Mouse (Mus musculus): ENCODE data around the gene Fam178b. TPM values are rescaled to one million over a fixed set of nuclear protein-coding genes. Genes with fewer than 3 reads are reported as not detected.

Fam178b gene
- total and polyA plus RNA-seq, 2 experiments from 2014 or later, result 0.32 TPM; not detected in 1

DNA sequence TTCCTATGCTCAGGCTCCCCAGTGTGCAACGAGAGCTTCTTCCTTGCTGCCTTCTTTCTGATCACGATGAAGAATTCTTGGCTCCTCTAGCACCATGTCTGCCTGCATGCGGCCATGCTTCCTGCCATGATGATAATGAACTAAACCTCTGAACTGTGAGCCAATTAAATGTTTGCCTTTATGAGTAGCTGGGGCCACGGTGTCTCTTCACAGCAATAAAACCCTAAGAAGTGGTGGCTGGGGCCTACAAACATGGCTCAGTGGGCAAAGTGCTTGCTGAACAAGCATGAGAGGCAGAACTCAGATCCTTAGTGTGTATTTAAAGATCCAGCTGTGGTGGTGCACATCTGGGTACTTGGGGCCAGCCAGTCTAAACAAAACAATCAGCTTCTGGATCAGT, 17.0 kb downstream of the Fam178b start:
- H3K27me3 ChIP-seq (ENCODE audit: insufficient read depth, low read length), result no peaks in the 10 kb centered on the region
- no peak for TF ChIP-seq CTCF (IDR thresholded peaks at IDR 0.05)
- ATAC-seq (ENCODE audit: low FRiP score), result no peak

DNA sequence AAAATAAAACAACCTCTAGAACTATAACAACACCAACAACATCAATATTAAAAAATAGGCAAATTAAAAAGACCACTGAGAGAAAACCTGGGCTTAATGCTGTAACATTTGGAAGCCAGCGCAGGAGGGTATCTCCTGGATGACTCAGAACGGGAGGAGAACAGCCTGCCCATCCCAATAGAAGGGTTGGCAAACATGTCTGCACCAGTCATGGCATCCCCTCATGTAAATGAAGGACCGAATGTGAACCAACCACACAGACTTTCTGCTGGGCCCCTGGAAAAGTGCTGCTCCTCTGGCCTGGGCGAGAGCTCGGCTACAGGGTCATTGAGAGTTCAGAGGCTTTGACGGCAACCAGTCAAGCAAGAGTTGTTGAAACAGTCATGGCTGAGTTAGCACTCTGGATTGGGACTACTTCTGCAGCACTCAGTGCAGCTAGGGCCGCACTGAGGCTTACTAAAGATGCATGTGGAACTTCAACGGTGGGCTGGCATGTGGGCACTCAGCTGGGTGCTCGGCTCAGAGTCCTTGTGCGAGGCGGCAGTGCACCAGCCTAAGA, 17.7 kb downstream of the Fam178b start:
- DNase-seq (ENCODE audit: low spot score), result no peak
- H3K4me1 ChIP-seq (ENCODE audit: insufficient read depth, low read length), result no peaks in the 10 kb centered on the region
- H3K9me3 ChIP-seq (ENCODE audit: low read length), result no peaks in the 10 kb centered on the region
- no peak overlapping the region for H3K27ac ChIP-seq (ENCODE audit: low read depth, low read length)
- no peak overlapping the region for H3K4me3 ChIP-seq (ENCODE audit: low read depth, low read length)
- H3K9ac ChIP-seq (replicated peaks; ENCODE audit: low read length, poor library complexity, severe bottlenecking), result no peak overlapping the region
- no peak for TF ChIP-seq CTCF (IDR thresholded peaks at IDR 0.05)
- WGBS, result 71% methylated on average over 11 of the region's 11 CpGs
- no peak for ATAC-seq (ENCODE audit: low FRiP score)
- no peak overlapping the region for H3K4me2 ChIP-seq (ENCODE audit: low read depth, low read length, poor library complexity, severe bottlenecking)
- no peaks in the 10 kb centered on the region for H3K36me3 ChIP-seq (ENCODE audit: insufficient read depth, low read length)
- no peaks in the 10 kb centered on the region for H3K27me3 ChIP-seq (ENCODE audit: insufficient read depth, low read length)

More for the DNA sequence above, 17.0 kb downstream of the Fam178b start:
- Histone ChIP-seq H3K4me2 (ENCODE audit: low read depth, low read length, poor library complexity, severe bottlenecking) (no peak overlapping the region), H3K9ac (replicated peaks; ENCODE audit: low read length, poor library complexity, severe bottlenecking) (no peak overlapping the region), H3K27ac (ENCODE audit: low read depth, low read length) (no peak overlapping the region), H3K4me1 (ENCODE audit: insufficient read depth, low read length) (no peaks in the 10 kb centered on the region), H3K9me3 (ENCODE audit: low read length) (no peaks in the 10 kb centered on the region), H3K4me3 (ENCODE audit: low read depth, low read length) (no peak overlapping the region), H3K36me3 (ENCODE audit: insufficient read depth, low read length) (no peaks in the 10 kb centered on the region)
- DNase-seq (ENCODE audit: low spot score), result no peak
- WGBS, result 67% methylated on average over 4 of the region's 4 CpGs

DNA sequence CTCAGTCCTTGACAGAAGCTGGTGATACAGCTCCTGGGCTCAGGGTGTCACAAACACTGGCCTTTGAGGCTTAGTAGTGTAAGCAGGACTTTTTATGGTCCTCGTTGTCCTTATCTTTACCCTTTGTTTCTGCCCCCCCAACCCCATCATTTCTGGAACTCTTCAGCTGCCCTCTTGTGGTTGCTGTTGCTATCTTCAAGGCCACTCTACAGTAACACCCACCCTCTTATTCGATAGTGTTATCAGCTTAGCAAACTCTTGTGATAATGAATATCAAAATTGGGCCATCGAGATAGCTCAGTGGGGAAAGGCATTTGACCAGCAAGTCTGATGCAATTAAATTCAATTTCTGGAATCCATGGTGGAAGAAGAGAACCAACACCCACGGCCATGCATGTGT, 18.5 kb downstream of the Fam178b start:
- no peak overlapping the region for H3K27ac ChIP-seq (ENCODE audit: low read depth, low read length)
- no peaks in the 10 kb centered on the region for H3K27me3 ChIP-seq (ENCODE audit: insufficient read depth, low read length)
- no peak overlapping the region for H3K4me2 ChIP-seq (ENCODE audit: low read depth, low read length, poor library complexity, severe bottlenecking)
- ATAC-seq (ENCODE audit: low FRiP score) (no peak), DNase-seq (ENCODE audit: low spot score) (peak; percentile 37)
- no peak overlapping the region for H3K4me3 ChIP-seq (ENCODE audit: low read depth, low read length)
- peak; percentile 65 for TF ChIP-seq CTCF (IDR thresholded peaks at IDR 0.05)
- no peaks in the 10 kb centered on the region for H3K4me1 ChIP-seq (ENCODE audit: insufficient read depth, low read length)
- no peak overlapping the region for H3K9ac ChIP-seq (replicated peaks; ENCODE audit: low read length, poor library complexity, severe bottlenecking)
- no peaks in the 10 kb centered on the region for H3K36me3 ChIP-seq (ENCODE audit: insufficient read depth, low read length)
- 76% methylated on average over 4 of the region's 4 CpGs for WGBS
- no peaks in the 10 kb centered on the region for H3K9me3 ChIP-seq (ENCODE audit: low read length)

DNA sequence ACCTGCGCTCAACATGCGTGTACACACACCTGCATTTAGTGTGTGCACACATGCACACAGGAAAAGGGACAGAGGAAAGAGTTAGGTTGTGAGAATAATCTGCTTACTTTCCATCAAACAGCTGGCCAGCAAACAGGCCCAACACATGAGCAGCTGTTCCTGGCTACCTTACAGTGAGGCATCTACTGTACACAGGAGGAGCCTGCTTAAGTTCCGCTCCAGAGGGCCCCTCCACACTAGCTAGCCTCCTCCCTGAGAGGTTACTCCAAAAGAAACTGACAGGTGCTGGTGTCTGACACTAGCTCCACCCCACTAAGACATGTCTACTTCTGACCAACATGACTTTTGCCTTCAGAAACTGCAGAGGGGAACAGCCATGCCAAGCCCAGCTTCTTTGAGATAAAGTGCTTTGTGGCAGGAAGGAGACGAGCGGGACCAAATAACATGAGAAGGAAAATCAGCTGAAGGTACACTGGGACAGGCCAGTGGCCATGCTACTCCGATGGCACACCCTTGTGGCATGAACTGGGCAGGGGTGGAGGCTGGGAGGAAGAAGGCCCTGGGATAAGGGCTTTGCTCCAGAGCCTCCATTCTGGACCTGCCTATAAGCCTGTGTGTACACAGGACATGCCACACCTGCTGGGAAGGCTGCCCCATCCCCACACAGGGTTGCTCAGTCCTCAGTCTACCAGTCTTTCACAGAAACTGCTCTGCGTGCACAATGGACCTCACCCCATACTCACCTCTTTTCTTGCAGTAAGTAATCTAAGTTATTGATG, 24.2 kb downstream of the Fam178b start:
- Histone ChIP-seq H3K27me3 (ENCODE audit: insufficient read depth, low read length) (no peaks in the 10 kb centered on the region), H3K27ac (ENCODE audit: low read depth, low read length) (no peak overlapping the region), H3K4me3 (ENCODE audit: low read depth, low read length) (no peak overlapping the region), H3K4me2 (ENCODE audit: low read depth, low read length, poor library complexity, severe bottlenecking) (no peak overlapping the region), H3K9ac (replicated peaks; ENCODE audit: low read length, poor library complexity, severe bottlenecking) (no peak overlapping the region), H3K4me1 (ENCODE audit: insufficient read depth, low read length) (no peaks in the 10 kb centered on the region), H3K9me3 (ENCODE audit: low read length) (no peaks in the 10 kb centered on the region), H3K36me3 (ENCODE audit: insufficient read depth, low read length) (no peaks in the 10 kb centered on the region)
- no peak for TF ChIP-seq CTCF (IDR thresholded peaks at IDR 0.05)
- ATAC-seq (ENCODE audit: low FRiP score), result no peak
- 81% methylated on average over 7 of the region's 7 CpGs for WGBS
- DNase-seq (ENCODE audit: low spot score), result no peak

DNA sequence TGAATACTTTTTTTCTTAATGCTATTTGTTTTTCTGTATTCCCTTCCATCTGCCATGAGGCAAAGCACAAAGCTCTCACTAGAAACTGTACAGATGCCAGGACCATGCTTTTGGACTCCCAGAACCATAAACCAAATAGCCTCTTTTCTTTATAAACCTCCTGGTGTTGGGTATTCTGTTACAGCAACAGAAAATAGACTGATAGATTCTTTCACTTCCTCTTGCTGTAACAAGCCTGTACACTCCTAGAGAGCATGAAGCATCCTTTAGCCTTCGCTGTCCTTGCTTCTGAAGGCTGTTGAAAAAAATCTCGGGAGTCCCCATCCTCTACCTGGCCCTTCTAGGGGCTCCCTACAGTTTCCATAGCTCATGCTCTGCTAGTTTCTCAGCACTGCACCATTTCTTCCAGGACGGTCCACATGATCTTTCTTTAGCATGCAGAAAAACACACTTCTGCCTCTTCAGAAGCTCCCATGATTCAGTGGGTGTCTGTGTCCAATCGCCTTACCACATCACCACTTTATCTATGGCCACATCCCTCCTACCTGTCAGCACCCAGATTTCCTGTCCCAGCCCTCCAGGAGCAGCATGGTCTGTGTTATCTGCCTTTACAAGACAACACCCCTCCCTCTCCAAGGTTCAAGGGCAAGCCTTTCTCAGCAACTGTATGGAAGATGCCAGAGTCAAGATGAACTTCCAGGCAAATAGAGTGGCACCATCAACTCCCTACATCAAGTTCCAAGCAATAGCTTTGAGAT, 25.1 kb downstream of the Fam178b start:
- Histone ChIP-seq H3K4me3 (ENCODE audit: low read depth, low read length) (no peak overlapping the region), H3K27ac (ENCODE audit: low read depth, low read length) (no peak overlapping the region), H3K4me2 (ENCODE audit: low read depth, low read length, poor library complexity, severe bottlenecking) (no peak overlapping the region), H3K9ac (replicated peaks; ENCODE audit: low read length, poor library complexity, severe bottlenecking) (no peak overlapping the region), H3K27me3 (ENCODE audit: insufficient read depth, low read length) (no peaks in the 10 kb centered on the region), H3K4me1 (ENCODE audit: insufficient read depth, low read length) (no peaks in the 10 kb centered on the region), H3K36me3 (ENCODE audit: insufficient read depth, low read length) (no peaks in the 10 kb centered on the region), H3K9me3 (ENCODE audit: low read length) (no peaks in the 10 kb centered on the region)
- 82% methylated on average over 4 of the region's 4 CpGs for WGBS
- no peak for TF ChIP-seq CTCF (IDR thresholded peaks at IDR 0.05)
- no peak for ATAC-seq (ENCODE audit: low FRiP score)
- DNase-seq (ENCODE audit: low spot score), result no peak

DNA sequence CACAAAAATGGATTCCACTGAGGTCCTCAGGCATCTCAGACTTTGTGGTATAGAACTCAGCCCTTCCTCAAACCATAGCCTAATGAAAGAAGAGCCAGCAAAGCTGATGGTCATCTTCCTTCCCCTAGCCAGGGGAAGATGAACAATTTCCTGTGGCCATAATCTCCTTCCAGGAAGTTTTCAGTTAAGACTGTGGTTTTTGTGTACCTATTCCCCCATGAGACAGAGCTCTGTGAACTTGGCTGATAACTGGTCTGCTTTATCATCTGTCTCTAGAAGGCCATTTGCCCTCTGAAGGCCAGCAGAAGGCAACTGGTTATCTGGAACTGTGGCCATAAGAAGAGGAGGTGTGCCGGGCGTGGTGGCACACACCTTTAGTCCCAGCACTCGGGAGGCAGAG, 26.8 kb downstream of the Fam178b start:
- H3K36me3 ChIP-seq (ENCODE audit: insufficient read depth, low read length), result no peaks in the 10 kb centered on the region
- no peak for TF ChIP-seq CTCF (IDR thresholded peaks at IDR 0.05)
- no peak overlapping the region for H3K4me2 ChIP-seq (ENCODE audit: low read depth, low read length, poor library complexity, severe bottlenecking)
- no peak for ATAC-seq (ENCODE audit: low FRiP score)
- H3K9ac ChIP-seq (replicated peaks; ENCODE audit: low read length, poor library complexity, severe bottlenecking), result no peak overlapping the region
- no peak overlapping the region for H3K4me3 ChIP-seq (ENCODE audit: low read depth, low read length)
- H3K27ac ChIP-seq (ENCODE audit: low read depth, low read length), result no peak overlapping the region
- DNase-seq (ENCODE audit: low spot score), result no peak
- 92% methylated on average over 3 of the region's 3 CpGs for WGBS
- no peaks in the 10 kb centered on the region for H3K4me1 ChIP-seq (ENCODE audit: insufficient read depth, low read length)
- no peaks in the 10 kb centered on the region for H3K27me3 ChIP-seq (ENCODE audit: insufficient read depth, low read length)
- no peaks in the 10 kb centered on the region for H3K9me3 ChIP-seq (ENCODE audit: low read length)

Measured in midbrain, postnatal 0 days (tissue).